Mouse (Mus musculus): ENCODE measurements around the gene Spred3. TPM values are rescaled to one million over a fixed set of nuclear protein-coding genes. Genes with fewer than 3 reads are reported as not detected.
"Not testable (repeated sequence)": the region's sequence is repeated elsewhere in the genome, so short reads cannot be mapped to it uniquely, and the experiment has no call there.

Spred3 gene
- polyA plus RNA-seq, 1 experiment from 2014 or later, result 5.9 TPM

- H3K36me3 ChIP-seq (ENCODE audit: control insufficient read depth, insufficient read depth, low read length); H3K9ac ChIP-seq (replicated peaks; ENCODE audit: low read depth, low read length); H3K9me3 ChIP-seq (ENCODE audit: control insufficient read depth, low read depth, low read length); ATAC-seq (ENCODE audit: insufficient number of reproducible peaks, insufficient read depth, low FRiP score, low read depth); H3K4me1 ChIP-seq (ENCODE audit: control insufficient read depth, insufficient read depth, low read length); H3K27me3 ChIP-seq (ENCODE audit: control insufficient read depth, insufficient read depth, low read length): not testable (repeated sequence)
- 27% methylated on average over 15 of the region's 15 CpGs for WGBS
- peak overlapping the region; percentile 35; the same call in 1 of the 2 replicates for H3K4me3 ChIP-seq (ENCODE audit: low read depth, low read length)
- peak overlapping the region; percentile 63; the same call in 1 of the 2 replicates for H3K27ac ChIP-seq (ENCODE audit: low read length)
- H3K4me2 ChIP-seq (replicated peaks; ENCODE audit: low read depth, low read length), result peak overlapping the region; percentile 55; the same call in 1 of the 2 replicates
Measured at GRCm38 (mm10) chr7:29211013-29211412, 40.8 kb upstream of the Spred3 start.

- H3K4me1 ChIP-seq (ENCODE audit: control insufficient read depth, insufficient read depth, low read length), result no peaks in the 10 kb centered on the region
- H3K36me3 ChIP-seq (ENCODE audit: control insufficient read depth, insufficient read depth, low read length), result no peaks in the 10 kb centered on the region
- no peak overlapping the region for H3K4me2 ChIP-seq (replicated peaks; ENCODE audit: low read depth, low read length)
- no peak overlapping the region for H3K9ac ChIP-seq (replicated peaks; ENCODE audit: low read depth, low read length)
- no peaks in the 10 kb centered on the region for H3K27me3 ChIP-seq (ENCODE audit: control insufficient read depth, insufficient read depth, low read length)
- no peak overlapping the region for H3K4me3 ChIP-seq (ENCODE audit: low read depth, low read length)
- ATAC-seq (ENCODE audit: insufficient number of reproducible peaks, insufficient read depth, low FRiP score, low read depth), result no peak
- no peaks in the 10 kb centered on the region for H3K9me3 ChIP-seq (ENCODE audit: control insufficient read depth, low read depth, low read length)
- H3K27ac ChIP-seq (ENCODE audit: low read length), result no peak overlapping the region
- WGBS, result 77% methylated on average over 6 of the region's 6 CpGs
Measured at GRCm38 (mm10) chr7:29202577-29202976, 32.4 kb upstream of the Spred3 start.

DNA sequence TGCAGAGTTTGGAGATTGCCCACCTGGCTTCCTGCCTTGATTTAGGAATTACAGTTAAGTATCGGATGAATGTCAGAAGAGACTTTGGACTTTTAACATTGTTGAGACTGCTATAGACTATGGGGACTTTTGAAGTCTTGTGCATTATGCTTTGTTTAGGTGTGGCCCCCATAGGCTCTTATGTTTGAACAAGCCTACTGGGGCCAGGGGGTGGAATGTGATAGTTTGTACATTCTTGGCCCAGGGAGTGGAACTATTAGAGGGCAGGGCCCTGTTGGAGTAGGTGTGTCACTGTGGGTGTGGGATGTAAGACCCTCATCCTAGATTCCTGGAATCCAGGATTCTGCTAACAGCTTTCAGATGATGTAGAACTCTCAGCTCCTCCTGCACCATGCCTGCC lies 24.0 kb upstream of the Spred3 start:
- not testable (repeated sequence) for H3K27me3 ChIP-seq (ENCODE audit: control insufficient read depth, insufficient read depth, low read length); H3K9ac ChIP-seq (replicated peaks; ENCODE audit: low read depth, low read length); H3K4me2 ChIP-seq (replicated peaks; ENCODE audit: low read depth, low read length); H3K36me3 ChIP-seq (ENCODE audit: control insufficient read depth, insufficient read depth, low read length); H3K27ac ChIP-seq (ENCODE audit: low read length); H3K9me3 ChIP-seq (ENCODE audit: control insufficient read depth, low read depth, low read length); H3K4me3 ChIP-seq (ENCODE audit: low read depth, low read length); H3K4me1 ChIP-seq (ENCODE audit: control insufficient read depth, insufficient read depth, low read length)
- 0 out of 2 replicates have a peak, but pooled peaks have one; percentile 53 for ATAC-seq (ENCODE audit: insufficient number of reproducible peaks, insufficient read depth, low FRiP score, low read depth)
- 78% methylated on average over 1 of the region's 1 CpGs for WGBS

GRCm38 (mm10) chr7:29181323-29181722 lies 11.1 kb upstream of the Spred3 start:
- H3K27me3 ChIP-seq (ENCODE audit: control insufficient read depth, insufficient read depth, low read length); H3K4me1 ChIP-seq (ENCODE audit: control insufficient read depth, insufficient read depth, low read length); ATAC-seq (ENCODE audit: insufficient number of reproducible peaks, insufficient read depth, low FRiP score, low read depth); H3K4me2 ChIP-seq (replicated peaks; ENCODE audit: low read depth, low read length); H3K9ac ChIP-seq (replicated peaks; ENCODE audit: low read depth, low read length); H3K4me3 ChIP-seq (ENCODE audit: low read depth, low read length); H3K27ac ChIP-seq (ENCODE audit: low read length); H3K9me3 ChIP-seq (ENCODE audit: control insufficient read depth, low read depth, low read length); H3K36me3 ChIP-seq (ENCODE audit: control insufficient read depth, insufficient read depth, low read length): not testable (repeated sequence)
- WGBS, result 85% methylated on average over 4 of the region's 4 CpGs

DNA sequence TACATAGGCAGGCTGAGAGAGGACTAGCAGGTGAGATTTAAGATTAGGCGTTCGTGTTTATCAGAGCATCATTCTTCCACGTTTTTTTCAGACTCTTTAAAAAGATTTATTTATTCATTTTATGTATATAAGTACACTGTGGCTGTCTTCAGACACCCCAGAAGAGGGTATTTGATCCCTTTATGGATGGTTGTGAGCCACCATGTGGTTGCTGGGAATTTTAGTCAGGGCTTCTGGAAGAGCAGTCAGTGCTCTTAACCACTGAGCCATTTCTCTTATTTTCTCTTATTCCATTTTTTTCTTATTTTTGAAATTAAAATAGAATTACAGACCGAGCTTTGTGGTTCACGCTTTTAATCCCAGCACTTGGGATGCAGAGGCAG lies 10.6 kb upstream of the Spred3 start:
- H3K9me3 ChIP-seq (ENCODE audit: control insufficient read depth, low read depth, low read length), result no peaks in the 10 kb centered on the region
- ATAC-seq (ENCODE audit: insufficient number of reproducible peaks, insufficient read depth, low FRiP score, low read depth), result no peak
- peak overlapping the region; percentile 91 for H3K4me3 ChIP-seq (ENCODE audit: low read depth, low read length)
- H3K27me3 ChIP-seq (ENCODE audit: control insufficient read depth, insufficient read depth, low read length), result no peaks in the 10 kb centered on the region
- H3K4me1 ChIP-seq (ENCODE audit: control insufficient read depth, insufficient read depth, low read length), result peaks cover 10% of the 10 kb centered on the region
- no peak overlapping the region; the same call in 1 of the 2 replicates for H3K27ac ChIP-seq (ENCODE audit: low read length)
- no peak overlapping the region for H3K9ac ChIP-seq (replicated peaks; ENCODE audit: low read depth, low read length)
- H3K4me2 ChIP-seq (replicated peaks; ENCODE audit: low read depth, low read length), result peak overlapping the region; percentile 31
- WGBS, result 41% methylated on average over 5 of the region's 5 CpGs
- peaks cover 11% of the 10 kb centered on the region for H3K36me3 ChIP-seq (ENCODE audit: control insufficient read depth, insufficient read depth, low read length)

GRCm38 (mm10) chr7:29180077-29180853 lies 10.1 kb upstream of the Spred3 start, which contains the start of gene Psmd8:
Gene Psmd8 (minus strand): TSS chr7:29180701.
- Histone ChIP-seq H3K4me2 (replicated peaks; ENCODE audit: low read depth, low read length) (peak within 1 kb of the TSS; percentile 91), H3K4me3 (ENCODE audit: low read depth, low read length) (peak within 1 kb of the TSS; percentile 91), H3K4me1 (ENCODE audit: control insufficient read depth, insufficient read depth, low read length) (peaks cover 10% of the 10 kb centered on the region), H3K9ac (replicated peaks; ENCODE audit: low read depth, low read length) (peak within 1 kb of the TSS; percentile 78), H3K27ac (ENCODE audit: low read length) (peak within 1 kb of the TSS; percentile 70; the same call in 1 of the 2 replicates), H3K9me3 (ENCODE audit: control insufficient read depth, low read depth, low read length) (no peaks in the 10 kb centered on the region), H3K36me3 (ENCODE audit: control insufficient read depth, insufficient read depth, low read length) (peaks cover 17% of the 10 kb centered on the region), H3K27me3 (ENCODE audit: control insufficient read depth, insufficient read depth, low read length) (no peaks in the 10 kb centered on the region)
- under 1% methylated on average over 62 of the region's 62 CpGs for WGBS
- peak; percentile 95 for ATAC-seq (ENCODE audit: insufficient number of reproducible peaks, insufficient read depth, low FRiP score, low read depth)

- Histone ChIP-seq H3K4me3 (ENCODE audit: low read depth, low read length) (peak overlapping the region; percentile 91), H3K27me3 (ENCODE audit: control insufficient read depth, insufficient read depth, low read length) (no peaks in the 10 kb centered on the region), H3K9ac (replicated peaks; ENCODE audit: low read depth, low read length) (peak overlapping the region; percentile 78; the same call in 1 of the 2 replicates), H3K4me2 (replicated peaks; ENCODE audit: low read depth, low read length) (peak overlapping the region; percentile 91), H3K27ac (ENCODE audit: low read length) (no peak overlapping the region), H3K4me1 (ENCODE audit: control insufficient read depth, insufficient read depth, low read length) (peaks cover 10% of the 10 kb centered on the region), H3K9me3 (ENCODE audit: control insufficient read depth, low read depth, low read length) (no peaks in the 10 kb centered on the region), H3K36me3 (ENCODE audit: control insufficient read depth, insufficient read depth, low read length) (peaks cover 27% of the 10 kb centered on the region)
- 31% methylated on average over 7 of the region's 7 CpGs for WGBS
- ATAC-seq (ENCODE audit: insufficient number of reproducible peaks, insufficient read depth, low FRiP score, low read depth), result no peak
Measured at GRCm38 (mm10) chr7:29179323-29179722, 9.1 kb upstream of the Spred3 start.

- H3K4me2 ChIP-seq (replicated peaks; ENCODE audit: low read depth, low read length), result no peak overlapping the region
- no peak overlapping the region for H3K9ac ChIP-seq (replicated peaks; ENCODE audit: low read depth, low read length)
- ATAC-seq (ENCODE audit: insufficient number of reproducible peaks, insufficient read depth, low FRiP score, low read depth), result no peak
- H3K9me3 ChIP-seq (ENCODE audit: control insufficient read depth, low read depth, low read length), result no peaks in the 10 kb centered on the region
- H3K27me3 ChIP-seq (ENCODE audit: control insufficient read depth, insufficient read depth, low read length), result peaks cover 7% of the 10 kb centered on the region
- H3K4me1 ChIP-seq (ENCODE audit: control insufficient read depth, insufficient read depth, low read length), result peaks cover 10% of the 10 kb centered on the region
- peaks cover 38% of the 10 kb centered on the region for H3K36me3 ChIP-seq (ENCODE audit: control insufficient read depth, insufficient read depth, low read length)
- no peak overlapping the region for H3K27ac ChIP-seq (ENCODE audit: low read length)
- no peak overlapping the region for H3K4me3 ChIP-seq (ENCODE audit: low read depth, low read length)
- WGBS, result 91% methylated on average over 4 of the region's 4 CpGs
Measured at GRCm38 (mm10) chr7:29178106-29178505, 7.9 kb upstream of the Spred3 start.
